Mouse (Mus musculus) kidney, postnatal 0 days (tissue): Measurements from ENCODE around the gene Mcfd2. TPM values are rescaled to one million over a fixed set of nuclear protein-coding genes. Genes with fewer than 3 reads are reported as not detected.
A peak's percentile ranks its signal among the peaks of the same experiment; 100 is the strongest.

Source experiments
- ATAC-seq: fragments of 200-750 bp; cut with Nextera tagmentation; replicated peaks from 2 replicates; pipeline ENCODE4 v1.8.0; 2017; ENCODE audit warnings: low read depth, moderate number of reproducible peaks, moderate TSS enrichment, moderate library complexity; ENCODE audit not compliant: low FRiP score
- DNase-seq: peaks from one replicate; pipeline ENCODE4 v3.0.0-alpha.2; 2016; ENCODE audit warnings: low spot score
- H3K27ac ChIP-seq: fragments of 300-500 bp; sonication (generic); 2 replicates; pipeline ENCODE4 v1.5.1; 2014; ENCODE audit warnings: mild to moderate bottlenecking
- H3K27me3 ChIP-seq: fragments of 300-500 bp; sonication (generic); 2 replicates; pipeline ENCODE4 v1.6.1; 2014; ENCODE audit warnings: low read length, mixed read lengths; ENCODE audit not compliant: insufficient read depth
- H3K36me3 ChIP-seq: fragments of 300-500 bp; sonication (generic); 2 replicates; pipeline ENCODE4 v1.6.1; 2014; ENCODE audit warnings: low read length, mixed read lengths; ENCODE audit not compliant: insufficient read depth
- H3K4me1 ChIP-seq: fragments of 300-500 bp; sonication (generic); replicated peaks from 2 replicates; pipeline ENCODE4 v1.6.1; 2014; ENCODE audit warnings: antibody characterized with exemption, low read length, mixed read lengths; ENCODE audit not compliant: insufficient read depth
- H3K4me2 ChIP-seq: fragments of 300-500 bp; sonication (generic); 2 replicates; pipeline ENCODE4 v1.6.1; 2014; ENCODE audit warnings: mild to moderate bottlenecking, low read length, moderate library complexity, mixed read lengths
- H3K4me3 ChIP-seq: fragments of 300-500 bp; sonication (generic); replicated peaks from 2 replicates; pipeline ENCODE4 v1.5.1; 2014; ENCODE audit warnings: low read depth, low read length
- H3K9ac ChIP-seq: fragments of 300-500 bp; sonication (generic); 2 replicates; pipeline ENCODE4 v1.6.1; 2014; ENCODE audit warnings: low read depth, low read length
- H3K9me3 ChIP-seq: fragments of 300-500 bp; sonication (generic); replicated peaks from 2 replicates; pipeline ENCODE4 v1.6.1; 2016; ENCODE audit warnings: low read length, inconsistent platforms, mixed read lengths
- CTCF ChIP-seq: IDR thresholded peaks from 2 replicates; pipeline ENCODE4 v1.5.1; 2016; ENCODE audit warnings: antibody characterized with exemption, low read depth, mild to moderate bottlenecking, moderate library complexity
- WGBS: fragments of 180-500 bp; shearing (Covaris S2); extraction: QIAGEN DNeasy Blood & Tissue Kit; methylation state at CpG from one replicate; pipeline ENCODE4 v1.1.7; 2014; 5-methylcytosine and 5-hydroxymethylcytosine counted together
- polyA plus RNA-seq: library from polyadenylated mRNA; unstranded; fragments of >200 nt; fragmentation: Nextera tagmentation; extraction: Ambion mirVana; gene quantifications from 2 replicates; pipeline ENCODE4 v1.2.1, GENCODE M21; 2015

The Mcfd2 gene
- polyA plus RNA-seq, 1 experiment from 2014 or later = 140 TPM

- Histone ChIP-seq H3K27me3 (no peaks in the 10 kb centered on the region), H3K36me3 (no peaks in the 10 kb centered on the region), H3K4me1 (peaks cover 11% of the 10 kb centered on the region), H3K9ac (no peak overlapping the region), H3K27ac (no peak overlapping the region), H3K4me2 (no peak overlapping the region), H3K4me3 (no peak overlapping the region), H3K9me3 (no peaks in the 10 kb centered on the region)
- DNase-seq (no peak), ATAC-seq (no peak)
- WGBS = 60% methylated on average over 9 of the region's 9 CpGs
- TF ChIP-seq CTCF = no peak
Observed at GRCm38 (mm10) chr17:87246103-87246502, 19.6 kb downstream of the Mcfd2 start.

- ATAC-seq = no peak
- H3K4me2 ChIP-seq = no peak overlapping the region
- H3K27me3 ChIP-seq = no peaks in the 10 kb centered on the region
- H3K4me1 ChIP-seq = no peaks in the 10 kb centered on the region
- no peak for TF ChIP-seq CTCF
- no peak overlapping the region for H3K9ac ChIP-seq
- DNase-seq = no peak
- no peaks in the 10 kb centered on the region for H3K9me3 ChIP-seq
- 77% methylated on average over 11 of the region's 11 CpGs for WGBS
- H3K27ac ChIP-seq = no peak overlapping the region
- H3K36me3 ChIP-seq = no peaks in the 10 kb centered on the region
- H3K4me3 ChIP-seq = no peak overlapping the region
Observed at GRCm38 (mm10) chr17:87237826-87238225, 27.9 kb downstream of the Mcfd2 start.

GRCm38 (mm10) chr17:87236725-87237650 lies 28.7 kb downstream of the Mcfd2 start:
- ATAC-seq (no peak; the same call in 1 of the 2 replicates), DNase-seq (peak; percentile 31)
- Histone ChIP-seq H3K4me3 (no peak overlapping the region), H3K9me3 (no peaks in the 10 kb centered on the region), H3K4me1 (no peaks in the 10 kb centered on the region), H3K36me3 (no peaks in the 10 kb centered on the region), H3K9ac (no peak overlapping the region), H3K27me3 (no peaks in the 10 kb centered on the region), H3K27ac (no peak overlapping the region), H3K4me2 (no peak overlapping the region)
- TF ChIP-seq CTCF = no peak
- WGBS = 34% methylated on average over 18 of the region's 18 CpGs

- 88% methylated on average over 6 of the region's 6 CpGs for WGBS
- TF ChIP-seq CTCF = no peak
- Histone ChIP-seq H3K9me3 (no peaks in the 10 kb centered on the region), H3K27ac (no peak overlapping the region), H3K36me3 (no peaks in the 10 kb centered on the region), H3K4me1 (no peaks in the 10 kb centered on the region), H3K4me3 (no peak overlapping the region), H3K9ac (no peak overlapping the region), H3K27me3 (no peaks in the 10 kb centered on the region), H3K4me2 (no peak overlapping the region)
- DNase-seq (no peak), ATAC-seq (no peak)
Observed at GRCm38 (mm10) chr17:87235019-87235418, 30.7 kb downstream of the Mcfd2 start.

- ATAC-seq (no peak), DNase-seq (no peak)
- no peaks in the 10 kb centered on the region for H3K36me3 ChIP-seq
- no peaks in the 10 kb centered on the region; the same call in 1 of the 2 replicates for H3K4me1 ChIP-seq
- 70% methylated on average over 4 of the region's 4 CpGs for WGBS
- no peaks in the 10 kb centered on the region for H3K9me3 ChIP-seq
- no peak overlapping the region for H3K27ac ChIP-seq
- no peak for TF ChIP-seq CTCF
- H3K9ac ChIP-seq = no peak overlapping the region
- H3K4me3 ChIP-seq = no peak overlapping the region
- H3K4me2 ChIP-seq = no peak overlapping the region
- H3K27me3 ChIP-seq = no peaks in the 10 kb centered on the region
Observed at GRCm38 (mm10) chr17:87227878-87228277, 37.9 kb downstream of the Mcfd2 start.

GRCm38 (mm10) chr17:87226079-87226640 lies 39.6 kb downstream of the Mcfd2 start:
- TF ChIP-seq CTCF = peak; percentile 50
- DNase-seq (peak; percentile 34), ATAC-seq (no peak; the same call in 1 of the 2 replicates)
- Histone ChIP-seq H3K4me1 (no peaks in the 10 kb centered on the region; the same call in 1 of the 2 replicates), H3K4me2 (no peak overlapping the region), H3K27me3 (no peaks in the 10 kb centered on the region), H3K9ac (no peak overlapping the region), H3K4me3 (no peak overlapping the region), H3K36me3 (no peaks in the 10 kb centered on the region), H3K27ac (no peak overlapping the region), H3K9me3 (no peaks in the 10 kb centered on the region)
- WGBS = 41% methylated on average over 10 of the region's 10 CpGs
